Mouse (Mus musculus) embryonic facial prominence, embryonic 15.5 days (tissue): ENCODE measurements at regions not wholly inside any gene's neighbourhood (a gene's known extent, or its start where the extent isn't known, plus 50 kb on each side); places are given as distances from the start of the nearest gene placed in this dataset.
A peak's percentile ranks its signal among the peaks of the same experiment; 100 is the strongest.

Experiments used
- ATAC-seq: fragments of 200-750 bp; cut with Nextera tagmentation; 2 replicates; pipeline ENCODE4 v1.8.0; 2017; ENCODE audit warnings: low read depth, moderate TSS enrichment; ENCODE audit not compliant: insufficient number of reproducible peaks, low FRiP score, low TSS enrichment
- H3K27ac ChIP-seq: fragments of 300-500 bp; sonication (generic); replicated peaks from 2 replicates; pipeline ENCODE4 v1.5.1; 2015; ENCODE audit warnings: mild to moderate bottlenecking, inconsistent platforms
- H3K27me3 ChIP-seq: fragments of 300-500 bp; sonication (generic); 2 replicates; pipeline ENCODE4 v1.6.1; 2015; ENCODE audit warnings: inconsistent platforms
- H3K36me3 ChIP-seq: fragments of 300-500 bp; sonication (generic); 2 replicates; pipeline ENCODE4 v1.6.1; 2015; ENCODE audit warnings: mild to moderate bottlenecking, inconsistent platforms
- H3K4me1 ChIP-seq: fragments of 300-500 bp; sonication (generic); 2 replicates; pipeline ENCODE4 v1.6.1; 2015; ENCODE audit warnings: inconsistent platforms
- H3K4me2 ChIP-seq: fragments of 300-500 bp; sonication (generic); replicated peaks from 2 replicates; pipeline ENCODE4 v1.6.1; 2015; ENCODE audit warnings: mild to moderate bottlenecking, inconsistent platforms
- H3K4me3 ChIP-seq: fragments of 300-500 bp; sonication (generic); replicated peaks from 2 replicates; pipeline ENCODE4 v1.5.1; 2015; ENCODE audit warnings: mild to moderate bottlenecking, inconsistent platforms
- H3K9ac ChIP-seq: fragments of 300-500 bp; sonication (generic); 2 replicates; pipeline ENCODE4 v1.6.1; 2015; ENCODE audit warnings: inconsistent platforms
- H3K9me3 ChIP-seq: fragments of 300-500 bp; sonication (generic); replicated peaks from 2 replicates; pipeline ENCODE4 v1.6.1; 2016; ENCODE audit warnings: inconsistent platforms
- WGBS: fragments of 180-500 bp; shearing (Covaris S2); methylation state at CpG from one replicate; pipeline ENCODE4 v1.1.7; 2015; 5-methylcytosine and 5-hydroxymethylcytosine counted together

- H3K9ac ChIP-seq, result no peak overlapping the region
- H3K4me1 ChIP-seq, result no peaks in the 10 kb centered on the region
- no peaks in the 10 kb centered on the region for H3K36me3 ChIP-seq
- H3K27me3 ChIP-seq, result no peaks in the 10 kb centered on the region
- no peaks in the 10 kb centered on the region for H3K9me3 ChIP-seq
- H3K4me2 ChIP-seq, result no peak overlapping the region
- 73% methylated on average over 4 of the region's 4 CpGs for WGBS
- H3K27ac ChIP-seq, result peak overlapping the region; percentile 36; the same call in 1 of the 2 replicates
- H3K4me3 ChIP-seq, result no peak overlapping the region
- no peak for ATAC-seq
Observed at GRCm38 (mm10) chr6:147726987-147727386, 251.4 kb downstream of the Ccdc91 start.

DNA sequence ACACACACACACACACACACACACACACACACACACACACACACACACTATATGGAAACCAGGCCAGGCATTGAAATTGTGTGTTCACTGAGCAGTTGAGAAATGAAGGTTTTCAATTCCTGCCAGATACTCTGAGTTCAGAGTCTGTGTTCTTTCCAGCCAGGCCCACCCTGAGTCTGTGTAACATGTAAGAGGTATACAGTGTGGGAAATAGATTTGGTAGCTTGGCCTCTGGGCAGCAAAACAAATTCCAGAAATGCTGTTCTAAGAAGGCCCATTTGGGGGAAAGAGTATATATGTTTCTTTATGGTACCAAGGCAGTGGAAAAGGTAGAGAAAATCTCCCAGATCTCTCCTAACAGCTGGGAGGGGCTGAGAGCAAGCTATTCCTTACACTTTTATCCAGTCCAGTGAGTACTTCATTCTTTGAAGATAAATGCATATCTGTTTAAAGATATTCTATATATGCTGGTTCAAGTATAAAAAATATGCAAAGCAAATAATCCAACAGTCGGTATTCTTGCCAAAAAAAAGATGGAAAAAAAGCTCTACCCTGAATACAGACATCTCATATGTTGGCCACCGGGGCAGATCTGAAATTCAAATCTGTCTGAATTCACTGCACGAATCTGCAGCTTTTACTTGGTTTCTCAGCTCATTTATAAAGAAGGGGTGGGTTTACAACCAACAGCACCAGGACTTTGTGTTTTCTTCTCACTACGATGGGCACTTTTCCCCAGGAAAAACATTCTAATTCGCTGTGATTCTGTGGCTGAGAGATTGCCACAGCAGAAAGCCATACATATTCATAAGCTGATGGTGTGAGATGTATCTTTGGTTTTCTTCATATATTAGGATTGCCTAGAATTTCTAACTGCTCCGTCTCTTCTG is 252.3 kb downstream of the Ccdc91 start:
- ATAC-seq, result peak; percentile 63
- H3K27me3 ChIP-seq, result no peaks in the 10 kb centered on the region

DNA sequence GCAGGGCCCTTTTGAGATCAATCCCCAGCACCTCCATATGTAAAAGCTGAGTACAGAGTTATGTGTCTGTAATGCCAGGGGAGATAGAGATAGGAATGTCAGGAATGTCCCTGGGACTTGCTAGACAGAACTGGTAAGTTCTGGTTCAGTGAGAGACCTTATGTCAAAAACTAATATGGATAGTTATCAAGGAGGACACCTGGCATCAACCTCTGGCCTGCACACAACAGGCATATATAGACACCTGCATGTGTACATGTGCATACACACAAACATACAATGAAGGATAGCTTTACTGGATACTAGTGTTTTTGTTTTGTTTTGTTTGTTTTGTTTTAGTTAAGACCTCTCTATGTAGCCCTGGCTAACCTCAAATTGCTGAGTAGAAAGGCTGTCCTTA is 254.1 kb downstream of the Ccdc91 start:
- Histone ChIP-seq H3K4me2 (no peak overlapping the region), H3K27ac (no peak overlapping the region), H3K27me3 (no peaks in the 10 kb centered on the region), H3K9me3 (no peaks in the 10 kb centered on the region), H3K9ac (no peak overlapping the region), H3K4me1 (no peaks in the 10 kb centered on the region), H3K36me3 (no peaks in the 10 kb centered on the region), H3K4me3 (no peak overlapping the region)
- no peak for ATAC-seq

More for the DNA sequence above, 252.3 kb downstream of the Ccdc91 start:
- H3K9ac ChIP-seq, result no peak overlapping the region
- no peaks in the 10 kb centered on the region for H3K4me1 ChIP-seq
- 52% methylated on average over 6 of the region's 6 CpGs for WGBS
- H3K27ac ChIP-seq, result peak overlapping the region; percentile 55; the same call in 1 of the 2 replicates
- no peaks in the 10 kb centered on the region for H3K36me3 ChIP-seq
- no peak overlapping the region for H3K4me3 ChIP-seq
- H3K9me3 ChIP-seq, result no peaks in the 10 kb centered on the region
- H3K4me2 ChIP-seq, result no peak overlapping the region

DNA sequence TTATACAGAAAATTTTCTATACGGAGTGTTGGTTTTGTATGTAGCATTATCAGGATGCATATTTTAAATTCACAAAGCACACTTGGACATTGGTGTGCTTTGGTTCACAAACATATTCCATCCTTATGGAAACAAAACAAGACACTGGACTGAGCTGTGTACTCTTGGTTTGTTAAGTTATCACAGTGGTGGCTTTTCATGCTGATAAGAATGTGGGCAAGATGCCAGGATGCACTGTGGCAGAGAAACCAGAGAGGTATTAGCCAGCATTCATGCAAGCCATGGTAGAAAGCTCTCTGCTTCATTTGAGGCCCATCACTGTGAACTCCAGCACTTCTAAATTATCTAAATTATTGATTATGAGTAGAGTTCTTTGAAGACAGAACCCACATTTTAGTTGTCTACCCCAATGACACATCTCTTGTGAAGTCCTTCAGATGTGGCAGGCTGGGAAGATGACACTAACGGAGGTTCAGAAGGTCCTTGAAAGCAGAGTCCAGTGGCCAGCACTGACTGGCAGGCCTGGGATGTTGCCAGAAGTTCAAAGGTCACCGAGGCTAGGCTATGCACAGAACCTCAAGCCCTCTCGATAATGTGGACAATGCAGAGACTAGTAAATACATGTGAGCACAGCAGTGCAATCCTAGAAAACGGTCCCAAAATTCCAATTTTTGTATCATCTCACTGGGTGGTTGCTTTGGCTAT is 263.1 kb downstream of the Ccdc91 start:
- ATAC-seq, result no peak
- Histone ChIP-seq H3K27me3 (no peaks in the 10 kb centered on the region), H3K9me3 (no peaks in the 10 kb centered on the region), H3K9ac (no peak overlapping the region), H3K27ac (no peak overlapping the region), H3K4me2 (no peak overlapping the region), H3K36me3 (no peaks in the 10 kb centered on the region), H3K4me3 (no peak overlapping the region), H3K4me1 (no peaks in the 10 kb centered on the region; the same call in 1 of the 2 replicates)
- 86% methylated on average over 5 of the region's 5 CpGs for WGBS

GRCm38 (mm10) chr6:147741446-147741845 is 265.8 kb downstream of the Ccdc91 start:
- Histone ChIP-seq H3K27me3 (no peaks in the 10 kb centered on the region), H3K9ac (no peak overlapping the region), H3K36me3 (no peaks in the 10 kb centered on the region), H3K4me1 (no peaks in the 10 kb centered on the region; the same call in 1 of the 2 replicates), H3K27ac (no peak overlapping the region), H3K4me2 (no peak overlapping the region), H3K9me3 (no peaks in the 10 kb centered on the region), H3K4me3 (no peak overlapping the region)
- 65% methylated on average over 7 of the region's 7 CpGs for WGBS
- no peak for ATAC-seq

- Histone ChIP-seq H3K27ac (no peak overlapping the region), H3K27me3 (no peaks in the 10 kb centered on the region), H3K9me3 (no peaks in the 10 kb centered on the region), H3K36me3 (no peaks in the 10 kb centered on the region), H3K9ac (no peak overlapping the region), H3K4me2 (no peak overlapping the region), H3K4me1 (no peaks in the 10 kb centered on the region; the same call in 1 of the 2 replicates), H3K4me3 (no peak overlapping the region)
- WGBS, result 67% methylated on average over 3 of the region's 3 CpGs
- no peak for ATAC-seq
Observed at GRCm38 (mm10) chr6:147744081-147744480, 268.5 kb downstream of the Ccdc91 start.

GRCm38 (mm10) chr6:147745690-147746089 is 270.1 kb downstream of the Ccdc91 start:
- ATAC-seq, result no peak
- 71% methylated on average over 2 of the region's 2 CpGs for WGBS
- no peak overlapping the region for H3K4me2 ChIP-seq
- H3K36me3 ChIP-seq, result no peaks in the 10 kb centered on the region
- no peaks in the 10 kb centered on the region for H3K27me3 ChIP-seq
- no peaks in the 10 kb centered on the region for H3K9me3 ChIP-seq
- H3K27ac ChIP-seq, result no peak overlapping the region
- H3K9ac ChIP-seq, result no peak overlapping the region
- no peak overlapping the region for H3K4me3 ChIP-seq
- H3K4me1 ChIP-seq, result no peaks in the 10 kb centered on the region; the same call in 1 of the 2 replicates

DNA sequence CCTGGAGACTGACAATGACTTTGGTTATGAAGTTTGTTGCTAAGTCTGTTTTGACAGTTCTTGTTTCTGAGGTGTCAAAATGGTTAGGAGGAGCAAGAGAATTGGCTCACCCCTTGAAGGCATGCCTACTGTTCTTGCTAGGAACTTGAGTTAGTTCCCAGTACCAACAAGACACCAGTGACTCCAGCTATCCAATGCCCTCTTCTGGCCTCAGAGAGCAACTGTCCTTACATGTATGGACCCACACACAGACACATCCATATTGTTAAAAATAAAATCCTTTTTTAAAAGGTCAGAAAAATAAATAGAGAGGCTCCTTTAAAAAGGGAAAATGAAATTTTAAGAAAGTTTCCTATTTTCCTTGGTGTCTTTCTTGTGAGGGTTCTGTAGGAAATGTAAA is 272.3 kb downstream of the Ccdc91 start:
- Histone ChIP-seq H3K9ac (no peak overlapping the region), H3K27ac (no peak overlapping the region), H3K4me2 (no peak overlapping the region), H3K27me3 (no peaks in the 10 kb centered on the region), H3K4me3 (no peak overlapping the region), H3K4me1 (no peaks in the 10 kb centered on the region), H3K36me3 (no peaks in the 10 kb centered on the region), H3K9me3 (no peaks in the 10 kb centered on the region)
- no peak for ATAC-seq

DNA sequence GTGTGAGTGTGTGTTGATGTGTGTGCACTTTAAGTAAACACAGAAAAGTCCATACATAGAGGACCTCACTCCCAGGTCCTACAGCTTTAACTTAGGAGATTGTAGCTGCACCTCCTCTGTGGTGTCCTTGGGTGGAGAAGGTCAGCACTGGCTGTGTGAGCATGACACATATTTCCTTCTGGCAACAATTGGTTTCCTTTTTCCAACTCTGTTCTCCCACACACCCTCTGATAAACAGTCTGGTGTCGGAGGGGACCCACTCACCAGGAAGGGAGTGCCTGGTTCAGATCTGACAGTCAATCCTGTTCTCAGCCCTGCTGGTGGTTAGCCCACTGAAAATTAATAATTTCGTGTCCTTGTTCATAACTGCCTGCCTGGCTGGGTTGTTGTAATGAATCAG is 276.7 kb downstream of the Ccdc91 start:
- Histone ChIP-seq H3K27me3 (no peaks in the 10 kb centered on the region), H3K4me3 (no peak overlapping the region), H3K4me2 (no peak overlapping the region), H3K27ac (no peak overlapping the region), H3K9me3 (no peaks in the 10 kb centered on the region), H3K9ac (no peak overlapping the region), H3K4me1 (0 out of 2 replicates have a peak, but pooled peaks cover 3% of the 10 kb centered on the region), H3K36me3 (no peaks in the 10 kb centered on the region)
- ATAC-seq, result no peak
- 60% methylated on average over 2 of the region's 2 CpGs for WGBS

DNA sequence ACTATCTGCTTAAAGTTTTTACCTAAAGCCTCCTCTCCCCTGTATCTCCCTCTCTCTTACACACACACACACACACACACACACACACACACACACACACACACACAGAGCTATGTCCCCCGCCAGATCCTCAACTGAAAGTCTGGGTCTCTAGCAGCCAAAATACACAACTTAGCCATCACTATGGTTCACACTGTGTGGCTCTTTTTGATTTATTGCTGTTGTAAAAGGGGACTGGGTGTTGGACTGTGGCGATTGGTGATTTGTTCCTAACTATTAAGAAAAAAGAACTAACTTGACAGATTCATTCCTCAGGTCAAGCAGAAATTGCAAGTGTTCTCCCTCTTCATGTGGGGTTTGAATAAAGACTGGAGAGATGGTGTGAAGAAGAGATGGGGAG is 278.2 kb downstream of the Ccdc91 start:
- H3K9me3 ChIP-seq, result no peaks in the 10 kb centered on the region
- H3K4me2 ChIP-seq, result no peak overlapping the region
- no peak for ATAC-seq
- H3K36me3 ChIP-seq, result no peaks in the 10 kb centered on the region
- no peak overlapping the region for H3K4me3 ChIP-seq
- no peaks in the 10 kb centered on the region for H3K27me3 ChIP-seq
- no peak overlapping the region for H3K27ac ChIP-seq
- 76% methylated on average over 2 of the region's 2 CpGs for WGBS
- 0 out of 2 replicates have a peak, but pooled peaks cover 3% of the 10 kb centered on the region for H3K4me1 ChIP-seq
- H3K9ac ChIP-seq, result no peak overlapping the region

DNA sequence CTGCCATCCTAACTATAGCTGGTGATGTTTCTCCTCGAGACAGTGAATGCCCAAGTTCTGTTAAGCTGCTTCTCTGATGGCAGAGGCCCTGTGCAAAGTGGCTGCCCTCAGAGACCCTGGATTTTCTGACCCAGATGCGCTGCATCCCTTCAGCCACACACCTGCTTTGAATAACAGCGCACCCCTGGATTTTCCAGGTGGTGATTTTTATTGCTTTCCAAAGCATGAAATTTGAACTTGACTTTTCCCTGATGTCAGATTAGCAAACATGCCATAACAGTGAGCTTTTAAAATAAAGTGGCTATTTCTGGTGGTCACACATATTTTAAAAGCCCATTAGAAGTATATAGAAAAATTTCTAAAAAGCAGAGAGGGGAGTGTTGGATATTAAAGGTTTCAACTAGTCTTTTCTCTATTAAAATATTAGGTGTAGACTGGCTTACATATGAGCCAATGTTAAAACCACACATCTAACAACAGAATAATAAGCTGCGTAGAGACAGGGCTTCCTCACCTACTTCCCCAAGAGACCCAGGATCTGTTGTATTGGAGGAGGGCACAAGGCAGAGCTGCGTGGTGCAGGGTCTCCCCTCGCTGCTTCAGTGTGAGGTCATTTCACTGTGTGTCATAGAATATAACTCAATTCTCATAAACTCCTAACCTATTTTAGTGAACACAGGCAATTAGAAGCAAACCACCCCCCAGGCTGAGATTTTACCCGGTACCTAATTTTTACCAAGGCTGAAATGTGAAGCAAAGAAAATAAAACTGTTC is 280.3 kb downstream of the Ccdc91 start:
- H3K36me3 ChIP-seq, result no peaks in the 10 kb centered on the region
- H3K27ac ChIP-seq, result no peak overlapping the region
- no peak overlapping the region for H3K9ac ChIP-seq
- no peak for ATAC-seq
- 0 out of 2 replicates have a peak, but pooled peaks cover 3% of the 10 kb centered on the region for H3K4me1 ChIP-seq
- H3K27me3 ChIP-seq, result no peaks in the 10 kb centered on the region
- no peak overlapping the region for H3K4me2 ChIP-seq
- no peaks in the 10 kb centered on the region for H3K9me3 ChIP-seq
- no peak overlapping the region for H3K4me3 ChIP-seq
- 39% methylated on average over 7 of the region's 7 CpGs for WGBS
